Mouse (Mus musculus) limb, embryonic 14.5 days (tissue): ENCODE measurements at regions not wholly inside any gene's neighbourhood (a gene's known extent, or its start where the extent isn't known, plus 50 kb on each side); places are given as distances from the start of the nearest gene placed in this dataset.

Source experiments
- ATAC-seq: fragments of 200-750 bp; cut with Nextera tagmentation; 2 replicates; pipeline ENCODE4 v1.8.0; 2017; ENCODE audit warnings: low read depth, moderate number of reproducible peaks, moderate TSS enrichment; ENCODE audit not compliant: low FRiP score
- DNase-seq: peaks from one replicate; pipeline ENCODE4 v3.0.0-alpha.2; 2015; ENCODE audit warnings: low spot score
- H3K27ac ChIP-seq: fragments of 300-500 bp; sonication (generic); replicated peaks from 2 replicates; pipeline ENCODE4 v1.5.1; 2014; ENCODE audit warnings: low read depth, mild to moderate bottlenecking, low read length, moderate library complexity, mixed read lengths
- H3K27me3 ChIP-seq: fragments of 300-500 bp; sonication (generic); 2 replicates; pipeline ENCODE4 v1.6.1; 2014; ENCODE audit warnings: low read length, mixed read lengths; ENCODE audit not compliant: control insufficient read depth, insufficient read depth
- H3K36me3 ChIP-seq: fragments of 300-500 bp; sonication (generic); 2 replicates; pipeline ENCODE4 v1.6.1; 2014; ENCODE audit warnings: mild to moderate bottlenecking, low read length, moderate library complexity, mixed read lengths; ENCODE audit not compliant: control insufficient read depth, insufficient read depth
- H3K4me1 ChIP-seq: fragments of 300-500 bp; sonication (generic); 2 replicates; pipeline ENCODE4 v1.6.1; 2014; ENCODE audit warnings: antibody characterized with exemption, low read length, mixed read lengths; ENCODE audit not compliant: control insufficient read depth, insufficient read depth
- H3K4me2 ChIP-seq: fragments of 300-500 bp; sonication (generic); replicated peaks from 2 replicates; pipeline ENCODE4 v1.6.1; 2014; ENCODE audit warnings: low read depth, mild to moderate bottlenecking, low read length, moderate library complexity; ENCODE audit not compliant: severe bottlenecking
- H3K4me3 ChIP-seq: fragments of 300-500 bp; sonication (generic); replicated peaks from 2 replicates; pipeline ENCODE4 v1.5.1; 2014; ENCODE audit warnings: low read length
- H3K9ac ChIP-seq: fragments of 300-500 bp; sonication (generic); 2 replicates; pipeline ENCODE4 v1.6.1; 2014; ENCODE audit warnings: mild to moderate bottlenecking, low read depth, low read length, moderate library complexity; ENCODE audit not compliant: severe bottlenecking
- H3K9me3 ChIP-seq: fragments of 300-500 bp; sonication (generic); 2 replicates; pipeline ENCODE4 v1.6.1; 2016; ENCODE audit warnings: low read length; ENCODE audit not compliant: control insufficient read depth
- POLR2A ChIP-seq: fragments of 200-500 bp; IDR thresholded peaks from 2 replicates; pipeline ENCODE4 v1.8.0; 2012; ENCODE audit warnings: inconsistent platforms, mild to moderate bottlenecking, moderate library complexity, borderline replicate concordance; ENCODE audit not compliant: insufficient read depth, insufficient read length; ENCODE audit errors: extremely low read depth
- WGBS: fragments of 180-500 bp; shearing (Covaris S2); extraction: QIAGEN DNeasy Blood & Tissue Kit; methylation state at CpG from one replicate; pipeline ENCODE4 v1.1.7; 2014; 5-methylcytosine and 5-hydroxymethylcytosine counted together

DNA sequence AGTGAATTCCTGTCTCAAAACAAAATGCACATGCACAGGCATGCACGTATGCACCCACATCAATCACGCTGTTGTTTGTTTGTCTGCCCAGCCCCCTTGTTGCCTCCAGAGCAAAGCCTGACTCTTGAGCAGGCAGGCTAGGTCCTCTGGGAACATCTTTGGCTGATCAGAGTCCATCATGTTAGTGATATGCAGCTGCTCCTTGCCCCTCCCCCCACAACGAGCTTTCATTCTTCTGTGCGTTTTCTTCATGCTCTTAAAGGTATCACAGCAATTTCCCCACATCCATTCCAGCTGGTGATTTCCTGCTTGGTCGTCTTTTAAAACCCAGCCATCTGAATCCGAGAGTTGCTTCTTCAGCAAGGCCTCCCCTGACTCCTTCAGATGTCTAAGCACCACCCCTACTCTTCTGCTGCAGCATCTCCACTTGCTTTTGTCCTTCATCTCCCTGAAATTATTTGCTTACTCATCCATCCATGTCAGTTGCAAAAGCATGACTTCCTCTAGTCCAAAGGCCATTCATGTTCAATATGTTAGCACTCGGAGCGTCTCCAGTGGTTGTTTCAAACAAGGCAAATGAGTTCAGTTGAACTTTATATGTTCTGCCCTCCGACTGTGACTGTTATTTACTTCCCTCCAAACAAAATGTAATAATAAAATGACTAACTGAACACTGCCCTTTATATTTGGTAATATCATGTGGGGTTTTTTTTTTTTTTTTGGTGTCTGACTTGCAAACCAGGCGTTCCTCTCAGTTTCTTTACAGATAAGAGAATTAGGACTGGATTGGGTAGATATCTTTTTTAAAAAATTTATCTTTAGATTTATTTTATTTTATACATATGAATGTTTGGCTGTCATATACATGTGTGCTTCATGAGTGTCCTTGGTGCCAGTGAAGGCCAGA, 67.9 kb upstream of the Eed start:
- DNase-seq (no peak), ATAC-seq (no peak)
- no peak overlapping the region for H3K9ac ChIP-seq
- H3K36me3 ChIP-seq = no peaks in the 10 kb centered on the region
- no peaks in the 10 kb centered on the region for H3K9me3 ChIP-seq
- H3K27me3 ChIP-seq = no peaks in the 10 kb centered on the region
- 75% methylated on average over 10 of the region's 10 CpGs for whole genome bisulfite sequencing
- no peak overlapping the region for H3K4me2 ChIP-seq
- H3K4me1 ChIP-seq = no peaks in the 10 kb centered on the region
- H3K4me3 ChIP-seq = no peak overlapping the region
- H3K27ac ChIP-seq = no peak overlapping the region
- no peak for TF ChIP-seq POLR2A

GRCm38 (mm10) chr7:90049831-90050237, 69.1 kb upstream of the Eed start:
- 73% methylated on average over 8 of the region's 8 CpGs for WGBS
- H3K27ac ChIP-seq = no peak overlapping the region
- TF ChIP-seq POLR2A = no peak

DNA sequence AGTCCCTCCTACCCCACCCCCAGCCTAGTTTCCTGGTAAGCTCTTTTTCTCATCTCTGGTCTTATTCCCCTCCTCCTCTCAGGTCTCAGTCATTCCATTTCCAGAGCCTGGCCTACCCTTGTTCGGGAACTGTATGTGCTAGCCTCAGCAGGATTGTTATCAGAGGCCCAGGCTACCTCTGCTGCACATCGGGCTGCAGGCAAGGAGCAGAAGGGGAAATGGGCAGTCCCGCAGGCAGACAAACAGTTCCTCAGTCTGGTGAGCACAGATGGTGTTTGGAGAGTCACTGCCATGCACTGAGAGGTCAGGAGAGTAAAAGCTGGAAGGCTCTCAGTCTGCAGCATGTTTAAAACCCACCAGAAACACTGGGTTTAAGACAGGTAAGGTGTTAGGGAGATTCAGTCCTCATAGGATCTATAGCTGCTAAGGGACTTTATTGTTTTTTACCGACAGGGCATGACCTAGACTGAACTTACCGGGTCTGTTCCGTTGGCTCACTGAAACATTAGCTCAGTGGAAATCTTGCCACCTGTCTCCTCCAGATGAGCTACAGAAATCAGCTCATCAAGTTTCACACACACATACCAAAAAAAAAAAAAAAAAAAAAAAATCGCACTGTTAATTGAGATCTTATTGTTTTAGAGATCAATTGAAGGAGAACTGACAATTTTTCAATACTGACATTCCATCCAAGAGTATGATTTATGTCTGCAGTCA, 74.2 kb upstream of the Eed start:
- Histone ChIP-seq H3K27me3 (no peaks in the 10 kb centered on the region), H3K4me1 (peaks cover 5% of the 10 kb centered on the region; the same call in 1 of the 2 replicates), H3K9me3 (no peaks in the 10 kb centered on the region), H3K27ac (no peak overlapping the region), H3K36me3 (no peaks in the 10 kb centered on the region), H3K4me3 (no peak overlapping the region), H3K4me2 (no peak overlapping the region), H3K9ac (no peak overlapping the region)
- WGBS = 44% methylated on average over 7 of the region's 7 CpGs
- TF ChIP-seq POLR2A = no peak
- ATAC-seq (no peak), DNase-seq (no peak)

More at GRCm38 (mm10) chr7:90049831-90050237, 69.1 kb upstream of the Eed start:
- Histone ChIP-seq H3K4me1 (no peaks in the 10 kb centered on the region), H3K9ac (no peak overlapping the region), H3K4me3 (no peak overlapping the region), H3K4me2 (no peak overlapping the region), H3K27me3 (no peaks in the 10 kb centered on the region), H3K36me3 (no peaks in the 10 kb centered on the region), H3K9me3 (no peaks in the 10 kb centered on the region)
- ATAC-seq (peak; percentile 81), DNase-seq (peak; percentile 26)

DNA sequence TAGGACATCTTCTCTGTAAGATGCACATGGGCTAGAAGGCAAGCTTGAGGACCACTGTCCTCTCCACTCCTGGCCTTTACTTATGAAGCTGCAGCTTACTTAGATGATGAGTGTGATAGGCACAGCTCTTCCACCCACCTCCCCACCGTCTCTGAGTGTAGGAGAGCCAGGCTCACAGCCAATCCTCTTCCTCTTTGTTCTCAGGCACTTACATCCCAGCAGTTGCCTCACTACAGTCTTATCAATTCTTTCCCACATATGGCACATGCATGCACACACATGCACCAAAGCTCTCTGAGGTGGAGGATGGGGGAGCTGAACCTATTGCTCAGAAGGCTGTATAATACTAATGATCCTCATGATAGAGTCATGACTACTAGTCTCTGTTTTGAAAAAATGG, 72.1 kb upstream of the Picalm start:
- no peak for ATAC-seq
- H3K9ac ChIP-seq = no peak overlapping the region
- 82% methylated on average over 1 of the region's 1 CpGs for WGBS

GRCm38 (mm10) chr7:90058636-90059035, 71.4 kb upstream of the Picalm start:
- H3K4me3 ChIP-seq = no peak overlapping the region
- no peaks in the 10 kb centered on the region for H3K36me3 ChIP-seq
- H3K9me3 ChIP-seq = no peaks in the 10 kb centered on the region
- H3K9ac ChIP-seq = no peak overlapping the region
- TF ChIP-seq POLR2A = no peak
- H3K4me1 ChIP-seq = peaks cover 10% of the 10 kb centered on the region; the same call in 1 of the 2 replicates
- H3K4me2 ChIP-seq = no peak overlapping the region
- H3K27me3 ChIP-seq = no peaks in the 10 kb centered on the region
- DNase-seq = no peak
- H3K27ac ChIP-seq = no peak overlapping the region
- ATAC-seq = no peak
- 78% methylated on average over 4 of the region's 4 CpGs for WGBS

More for the DNA sequence above, 72.1 kb upstream of the Picalm start:
- no peak for DNase-seq
- H3K4me1 ChIP-seq = peaks cover 10% of the 10 kb centered on the region; the same call in 1 of the 2 replicates
- H3K36me3 ChIP-seq = no peaks in the 10 kb centered on the region
- H3K9me3 ChIP-seq = no peaks in the 10 kb centered on the region
- H3K27ac ChIP-seq = no peak overlapping the region
- no peaks in the 10 kb centered on the region for H3K27me3 ChIP-seq
- H3K4me2 ChIP-seq = no peak overlapping the region
- no peak overlapping the region for H3K4me3 ChIP-seq
- TF ChIP-seq POLR2A = no peak
